Mouse (Mus musculus) ovary, postnatal 10 days (tissue): ENCODE data around the gene Klf1.

Source experiments
- DNase-seq: peaks from one replicate; pipeline ENCODE4 v3.0.0; 2022; ENCODE audit warnings: low spot score

Gene Klf1

DNA sequence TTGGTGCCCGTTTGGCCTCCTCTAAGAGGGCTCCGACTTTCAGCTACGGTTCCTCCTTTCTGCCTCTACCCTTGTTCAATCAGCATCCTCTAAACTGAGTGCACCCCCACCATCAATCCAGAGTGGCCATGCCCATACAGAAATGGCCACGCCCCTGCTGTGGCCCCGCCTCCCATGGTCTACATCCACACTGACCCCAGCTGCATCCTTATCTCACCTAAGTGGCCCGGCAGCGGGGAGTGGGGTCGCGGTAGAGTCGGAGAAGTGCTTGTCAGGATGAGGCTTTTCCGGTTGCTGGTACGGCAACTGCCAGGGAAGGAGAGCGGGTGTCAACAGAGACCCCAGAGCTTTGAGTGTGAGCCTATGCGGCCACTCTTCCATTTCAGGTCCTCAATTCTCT, 33.8 kb downstream of the Klf1 start:
- DNase-seq: no peak

DNA sequence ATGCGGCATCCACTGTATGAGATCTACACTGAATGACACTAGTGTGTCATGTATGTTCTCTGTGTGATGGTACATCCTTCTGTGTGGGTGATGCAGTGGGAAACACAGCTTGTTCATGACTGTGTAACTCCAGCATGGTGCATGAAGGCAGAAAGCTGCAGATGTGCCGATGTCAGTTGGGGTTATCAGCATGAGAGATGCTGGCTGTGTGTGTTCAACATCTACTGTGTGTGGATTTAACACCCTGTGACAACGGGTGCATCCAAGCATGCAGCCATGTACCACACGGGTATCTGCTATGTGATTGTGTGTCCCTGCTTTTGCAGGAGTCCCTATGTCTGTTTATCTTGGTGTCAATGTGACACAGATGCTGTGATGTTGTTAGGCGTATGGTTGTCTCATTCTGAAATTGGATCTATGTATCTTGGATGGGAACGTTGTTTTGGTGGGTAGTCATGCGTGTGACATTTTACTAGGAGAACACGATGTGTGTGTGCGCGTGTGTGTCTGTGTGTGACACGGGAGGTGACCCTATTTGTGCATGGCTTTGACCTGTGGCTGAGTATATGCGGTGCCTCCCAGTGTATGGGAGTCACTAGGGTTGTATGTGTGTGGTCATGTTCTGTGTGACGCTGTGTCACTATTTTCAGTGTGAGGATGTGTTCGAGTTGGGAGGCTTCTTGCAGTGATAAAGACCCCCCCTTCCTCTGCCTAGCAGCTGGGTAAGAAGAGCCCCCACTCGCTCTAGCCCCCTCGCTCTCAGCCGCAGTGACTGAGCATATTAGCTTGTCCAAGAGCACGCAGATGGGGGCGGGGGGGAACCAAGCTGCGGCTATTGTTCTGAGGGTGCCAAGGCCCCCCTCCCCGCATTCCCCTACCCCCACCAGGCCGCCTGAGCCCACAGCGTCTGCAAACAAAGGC, 34.6 kb downstream of the Klf1 start:
- no peak for DNase-seq

DNA sequence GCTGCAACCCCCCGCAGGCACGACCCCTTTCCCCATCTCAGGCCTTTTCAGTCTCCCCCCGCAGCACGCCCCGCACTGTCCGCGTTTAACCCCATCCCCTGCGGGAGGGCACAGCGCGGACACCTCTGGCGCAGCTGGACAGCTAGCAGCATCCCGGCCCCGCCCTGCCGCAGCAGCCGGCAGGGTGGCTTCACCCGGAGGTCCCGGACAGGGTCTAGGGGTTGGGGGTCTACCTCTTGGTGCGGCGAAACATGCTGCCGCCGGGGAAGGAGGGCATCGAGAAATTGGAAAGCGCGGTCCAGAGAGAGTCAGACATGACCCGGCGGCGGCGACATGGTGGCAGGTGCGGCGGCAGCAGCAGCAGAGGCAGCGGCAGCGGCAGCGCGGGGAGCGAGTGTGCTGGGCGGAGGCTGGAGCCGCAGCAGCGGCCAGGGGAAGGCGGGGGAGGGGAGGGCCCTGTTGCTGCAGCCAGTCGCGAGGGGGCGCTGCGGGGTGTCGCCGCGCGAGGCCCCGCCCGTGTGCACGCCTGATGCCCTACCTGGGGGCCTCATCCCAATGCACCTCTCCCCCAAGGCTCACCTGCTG, 35.3 kb downstream of the Klf1 start, which contains the start of gene Mast1:
Gene Mast1, minus strand, starts transcription at position 398 of the 585 bp plus-strand sequence.
- DNase-seq: no peak

DNA sequence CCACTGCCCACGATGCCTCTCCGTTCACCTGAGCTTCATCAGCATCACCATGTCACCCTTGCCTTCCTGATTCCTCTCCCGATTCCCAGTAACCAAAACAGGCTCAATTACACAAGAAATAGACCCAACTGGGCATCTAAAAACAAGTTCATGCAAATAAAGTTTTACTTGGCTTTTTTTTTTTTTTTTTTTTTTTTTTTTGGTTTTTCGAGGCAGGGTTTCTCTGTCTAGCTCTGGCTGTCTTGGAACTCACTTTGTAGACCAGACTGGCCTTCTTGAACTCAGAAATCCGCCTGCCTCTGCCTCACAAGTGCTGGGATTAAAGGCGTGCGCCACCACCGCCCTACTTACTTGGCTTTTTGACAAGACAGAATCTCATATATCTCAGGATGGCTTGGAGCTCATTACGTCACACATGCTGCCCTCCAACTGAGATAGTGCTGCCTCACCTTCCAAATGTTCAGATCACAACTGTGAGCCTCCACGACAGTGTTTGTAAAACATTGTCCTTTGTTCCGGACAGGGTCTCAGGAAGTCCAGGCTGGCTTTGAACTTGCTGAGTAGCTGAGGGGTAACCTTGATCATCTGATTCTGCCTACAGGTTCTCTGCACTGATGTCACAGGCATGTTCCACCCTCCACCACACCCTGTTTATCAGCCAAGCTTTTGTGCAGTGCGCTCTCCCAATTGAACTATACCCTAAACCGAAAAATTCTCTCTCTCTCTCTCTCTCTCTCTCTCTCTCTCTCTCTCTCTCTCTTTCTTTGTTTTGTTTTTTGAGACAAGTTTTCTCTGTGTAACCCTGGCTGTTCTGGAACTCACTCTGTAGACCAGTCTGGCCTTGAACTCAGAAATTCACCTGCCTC, 36.1 kb downstream of the Klf1 start:
- DNase-seq: no peak

DNA sequence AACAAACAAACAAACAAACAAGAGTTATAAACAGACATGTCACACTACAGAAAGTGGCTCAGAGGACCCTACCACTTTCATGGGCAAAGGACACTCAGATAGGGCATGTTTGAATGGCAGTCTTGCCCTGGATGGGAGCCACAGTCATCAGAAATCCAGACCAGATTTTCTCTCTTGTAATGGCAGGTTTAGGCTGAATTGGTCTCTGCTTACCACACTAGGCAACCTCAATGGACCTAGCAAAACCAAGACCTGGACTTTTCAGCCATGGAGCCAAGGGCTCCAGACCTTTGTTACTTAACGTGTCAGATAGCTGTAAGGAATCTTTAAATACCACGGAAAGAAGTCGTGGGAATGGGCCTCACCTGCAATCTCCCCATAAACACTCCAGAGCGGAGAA, 42.0 kb downstream of the Klf1 start:
- DNase-seq: no peak

DNA sequence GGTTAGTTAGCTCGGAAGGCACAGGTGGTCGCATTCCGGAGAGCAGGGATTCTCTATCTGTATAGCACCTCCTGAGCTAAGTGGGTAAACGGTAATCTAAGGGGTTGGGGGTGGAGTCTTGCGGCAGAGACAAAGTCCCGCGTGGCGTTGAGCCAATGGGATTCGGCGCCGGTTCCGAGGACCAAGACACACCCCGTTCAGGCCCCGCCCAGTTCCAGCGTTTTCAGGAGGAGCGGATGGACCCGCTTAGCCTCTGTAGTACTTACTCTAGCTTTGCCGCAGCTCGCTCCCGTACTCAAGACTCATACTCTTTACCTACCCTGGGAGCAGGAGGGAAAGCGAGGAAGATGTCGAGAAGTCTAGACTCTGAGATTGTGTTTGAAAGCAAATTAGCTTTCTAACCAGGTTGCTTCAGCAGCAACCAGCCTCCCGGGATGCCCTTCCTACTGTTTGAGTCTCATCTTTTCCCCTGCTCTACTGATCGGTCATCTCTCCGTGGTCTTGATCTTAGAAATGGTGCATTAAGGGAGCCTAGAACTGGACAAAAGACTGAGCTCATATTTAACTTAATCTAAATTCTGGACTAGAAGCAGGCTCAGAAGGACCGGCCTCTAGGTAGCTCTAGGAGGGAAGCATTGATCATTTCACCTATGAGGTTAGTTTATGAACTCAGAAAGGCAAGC, 42.9 kb downstream of the Klf1 start:
- DNase-seq: no peak

DNA sequence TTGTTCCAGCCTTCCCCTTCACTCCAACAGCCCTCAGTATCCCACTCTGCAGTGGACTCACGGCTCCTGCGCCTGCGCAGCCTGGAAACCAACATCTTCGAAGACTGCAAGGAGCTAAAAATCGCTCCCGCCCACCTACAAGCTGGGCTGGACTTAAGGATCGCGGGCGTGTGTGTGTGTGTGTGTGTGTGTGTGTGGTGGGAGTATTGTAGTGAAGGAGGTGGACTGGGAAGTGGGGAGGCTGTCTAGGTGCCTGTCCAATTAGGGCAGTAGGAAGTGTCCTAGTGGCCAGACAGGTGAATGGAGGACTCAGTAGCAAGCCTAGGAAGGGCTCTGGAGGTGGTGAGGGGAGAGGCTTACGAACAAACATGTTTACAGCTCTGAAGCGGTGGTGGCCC, 43.5 kb downstream of the Klf1 start:
- DNase-seq: no peak

DNA sequence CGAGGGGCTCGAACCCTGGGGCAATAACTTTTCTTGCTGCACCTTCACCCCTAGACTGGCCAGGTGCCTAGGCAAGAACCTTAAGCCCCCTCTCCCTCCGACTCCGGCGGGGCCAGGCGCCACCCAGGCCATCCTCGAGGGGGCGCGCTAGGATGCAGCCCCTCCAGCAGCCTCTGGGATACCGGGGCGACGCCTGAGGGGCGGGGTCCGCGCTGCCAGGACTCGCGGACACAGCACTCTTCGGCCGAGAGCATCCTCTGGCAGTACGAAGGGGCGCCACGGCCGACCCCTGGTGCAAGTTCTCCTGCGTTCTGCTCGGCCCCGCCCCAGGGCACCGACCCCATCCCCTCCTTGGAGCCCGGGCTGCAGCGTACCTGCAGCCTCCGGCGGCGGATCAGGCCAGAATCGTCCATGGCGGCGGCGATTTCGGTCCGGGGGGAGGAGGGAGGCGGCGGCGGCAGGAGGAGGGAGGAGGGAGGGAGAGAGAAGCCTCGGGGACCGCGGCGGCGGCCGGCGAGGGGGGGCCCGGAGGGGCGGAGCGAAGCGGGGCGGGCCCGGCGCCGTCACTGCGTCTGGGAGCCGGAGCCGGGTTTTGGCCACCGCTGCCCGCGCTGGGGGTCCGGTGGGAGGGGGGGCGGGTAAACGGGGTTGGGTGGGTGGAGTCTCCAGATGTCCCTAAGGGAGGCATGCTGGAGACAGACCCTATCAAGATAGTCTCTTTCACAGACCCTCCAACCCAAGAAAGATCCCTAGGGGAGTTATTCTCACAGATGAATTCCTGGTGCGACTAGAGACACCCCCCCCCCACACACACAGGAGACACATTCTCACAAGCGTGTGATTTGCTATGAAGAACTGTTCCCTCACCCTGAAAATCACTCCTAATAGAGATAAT, 44.2 kb downstream of the Klf1 start:
- no peak for DNase-seq

DNA sequence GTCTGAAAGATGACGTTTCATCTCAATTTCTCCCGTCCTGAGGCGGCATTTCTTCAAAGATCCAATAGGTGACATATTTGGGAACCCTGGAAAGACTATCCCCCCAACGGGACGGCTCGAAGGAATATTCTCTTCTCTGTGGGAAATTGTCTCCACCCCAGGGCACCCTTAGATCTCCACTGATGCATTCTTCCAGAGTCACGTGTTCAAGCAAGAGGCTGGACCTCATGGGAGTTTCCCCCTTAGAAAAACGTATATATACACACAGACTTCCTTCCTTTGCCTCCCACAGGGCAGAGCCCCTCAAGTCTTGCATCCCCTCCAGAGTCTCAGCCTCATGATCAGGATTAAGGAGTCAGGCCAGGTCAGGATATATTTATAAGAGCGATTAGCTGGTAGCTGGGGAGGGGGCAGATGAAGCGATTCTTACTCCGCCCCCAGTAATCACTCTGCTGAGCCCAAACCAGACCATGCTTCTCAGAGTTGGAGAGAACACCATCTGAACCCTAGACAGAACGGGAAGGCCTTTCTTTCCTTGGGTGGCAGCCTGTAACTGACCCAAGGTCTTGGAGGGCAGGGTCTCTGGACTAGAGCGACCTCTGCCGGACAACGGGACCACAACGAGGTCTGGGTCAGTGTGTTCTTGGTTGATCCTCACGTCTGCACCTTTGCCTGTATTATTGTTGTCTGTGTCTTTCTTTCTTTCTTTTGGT, 45.0 kb downstream of the Klf1 start, which contains the start of gene Rtbdn:
Gene Rtbdn, plus strand, starts transcription at position 464 of the 713 bp plus-strand sequence.
- DNase-seq: no peak

DNA sequence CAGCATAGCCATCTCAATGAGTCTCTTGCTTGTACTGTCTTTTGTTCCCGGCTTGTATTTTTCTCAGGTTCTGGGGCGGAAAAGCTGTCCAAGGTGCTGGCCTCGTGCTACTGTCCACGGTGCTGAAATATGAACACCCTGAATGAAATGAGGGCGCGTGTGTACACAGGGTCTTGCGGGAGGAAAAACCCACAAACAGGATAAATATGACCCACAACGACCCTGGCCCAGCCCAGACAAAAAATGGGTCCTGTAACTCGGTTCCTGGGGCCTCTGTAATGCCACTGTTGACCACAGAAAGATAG, 45.5 kb downstream of the Klf1 start:
- no peak for DNase-seq

DNA sequence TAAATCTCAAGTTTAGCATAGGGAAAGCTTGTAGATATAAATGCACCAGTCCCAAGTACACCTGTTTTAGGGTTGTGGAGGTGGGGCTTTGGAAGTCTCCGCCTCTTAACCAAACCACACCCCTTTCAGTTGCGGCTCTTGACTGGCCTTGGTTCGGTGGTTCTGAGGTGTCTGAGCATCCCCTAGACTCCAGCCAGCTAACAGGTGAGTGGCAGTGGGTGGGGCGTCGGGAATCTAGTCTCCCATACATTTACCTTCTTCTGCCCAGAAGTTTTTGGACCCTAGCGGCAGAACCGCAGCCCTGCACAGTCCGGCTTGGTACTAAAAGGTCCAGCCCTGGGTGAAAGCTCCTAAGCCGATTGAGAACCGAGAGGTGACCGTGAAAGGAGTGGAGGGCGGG, 48.0 kb downstream of the Klf1 start:
- DNase-seq: no peak

DNA sequence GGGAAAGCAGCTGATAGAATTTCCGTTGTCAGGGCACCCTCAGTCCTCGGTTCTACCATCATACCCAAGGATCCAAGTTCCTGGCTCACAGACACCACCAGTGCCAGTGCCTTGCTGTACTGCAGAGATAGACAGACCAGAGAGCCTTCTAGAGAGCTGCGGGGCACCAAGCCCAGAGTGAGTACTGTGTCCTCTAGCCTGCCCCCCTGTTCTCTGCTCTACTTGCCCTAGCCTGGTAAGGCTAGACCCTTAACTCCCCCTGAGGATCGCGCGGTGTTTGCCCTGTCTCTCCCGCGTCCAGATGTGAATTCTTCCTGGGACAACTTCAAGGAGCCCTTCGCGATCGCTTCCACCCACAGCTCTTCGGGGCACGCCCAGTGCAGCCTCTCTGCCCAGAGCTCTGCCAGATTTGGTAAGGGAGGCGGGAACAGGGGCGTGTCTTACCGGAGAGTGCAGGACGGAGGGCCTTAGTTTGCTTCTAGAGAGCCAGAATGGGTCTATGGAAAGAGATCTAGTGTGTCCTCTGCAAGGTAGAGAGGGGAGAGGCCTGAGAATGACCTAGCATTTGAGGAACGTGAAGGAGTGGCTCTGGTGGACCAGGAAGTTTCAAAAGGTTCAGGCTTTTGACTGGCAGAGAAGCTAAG, 51.0 kb downstream of the Klf1 start:
- no peak for DNase-seq
